Mouse (Mus musculus): ENCODE measurements around the gene Uhrf1. TPM values are rescaled to one million over a fixed set of nuclear protein-coding genes. Genes with fewer than 3 reads are reported as not detected.

The Uhrf1 gene
- total and polyA plus RNA-seq, 3 experiments = 115 to 201 (median 133) TPM

DNA sequence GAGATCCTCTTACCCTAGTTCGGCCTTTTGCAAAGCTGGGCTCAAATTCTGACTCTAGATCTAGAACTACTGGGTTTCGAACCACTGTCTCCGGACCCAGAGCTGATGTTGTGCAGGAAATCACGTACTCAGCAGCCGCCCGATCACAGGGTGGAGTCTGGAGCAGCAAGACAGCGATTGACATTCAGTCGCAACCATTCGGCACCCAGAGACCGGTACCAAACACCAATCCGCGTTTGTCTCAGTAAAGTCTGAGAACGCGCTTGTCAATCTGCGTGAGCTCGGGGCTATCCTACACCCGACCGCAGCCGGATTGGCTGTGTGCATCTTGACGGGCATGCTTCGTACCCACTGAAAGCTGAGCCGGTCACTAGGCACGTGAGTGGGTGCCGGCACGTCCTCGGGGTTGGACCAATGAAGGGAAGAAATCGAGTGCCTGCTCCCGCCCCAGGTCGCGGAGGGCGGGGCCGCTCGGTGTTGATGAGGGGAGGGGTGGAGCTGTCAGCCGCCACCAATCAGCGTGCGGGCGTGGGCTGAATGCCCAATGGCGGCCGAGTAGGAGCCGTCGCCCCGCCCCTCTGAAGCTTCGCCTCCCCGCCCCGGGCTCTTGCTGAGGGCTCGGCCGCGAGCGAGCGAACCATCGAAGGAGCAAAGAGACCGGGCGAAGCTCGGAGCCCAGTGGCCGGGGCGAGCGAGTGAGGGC is 22.5 kb downstream of the Uhrf1 start, which contains the start of gene Kdm4b:
Kdm4b (plus strand) TSS at position 613 of the 703 bp plus-strand sequence.
- Histone ChIP-seq H3K4me1 (ENCODE audit: control insufficient read depth in 1 of 2, insufficient read depth in 2 of 2, low read length in 2 of 2) (peaks cover 2 to 14% of the 10 kb centered on the region in 2 experiments), H3K36me3 (ENCODE audit: control insufficient read depth in 1 of 2, insufficient read depth in 2 of 2, low read length in 2 of 2) (peaks cover 0 to 13% of the 10 kb centered on the region in 2 experiments; a peak in 3 of 4 replicates)

GRCm38 (mm10) chr17:56326153-56327147 is 23.3 kb downstream of the Uhrf1 start:
- peaks cover 14% of the 10 kb centered on the region for H3K79me2 ChIP-seq (ENCODE audit: control insufficient read depth, insufficient read depth, low read length, poor library complexity)
- no peaks in the 10 kb centered on the region for H3K9me3 ChIP-seq (replicated peaks; ENCODE audit: insufficient read depth, low read length)
- H3K9ac ChIP-seq (ENCODE audit: control insufficient read depth, low read depth, low read length, poor library complexity, severe bottlenecking) = peak overlapping the region; percentile 85
- peaks cover 0 to 13% of the 10 kb centered on the region in 2 experiments; a peak in 2 of 4 replicates for H3K36me3 ChIP-seq (ENCODE audit: control insufficient read depth in 1 of 2, insufficient read depth in 2 of 2, low read length in 2 of 2)
- peak overlapping the region; percentile 32 for H3K27ac ChIP-seq (ENCODE audit: control insufficient read depth, low read depth, low read length)
- H3K27me3 ChIP-seq (ENCODE audit: control insufficient read depth in 1 of 2, insufficient read depth in 2 of 2, low read length in 2 of 2) = no peaks in the 10 kb centered on the region
- DNase-seq (ENCODE audit: low read depth, low spot score) = no peak
- H3K4me3 ChIP-seq (ENCODE audit: control insufficient read depth in 1 of 2, insufficient read depth in 1 of 2, low read depth in 2 of 2, low read length in 2 of 2) = peak overlapping the region; percentile 58 to 84
- peaks cover 2 to 14% of the 10 kb centered on the region in 2 experiments for H3K4me1 ChIP-seq (ENCODE audit: control insufficient read depth in 1 of 2, insufficient read depth in 2 of 2, low read length in 2 of 2)
- TF ChIP-seq USF2 (IDR thresholded peaks at IDR 0.05; ENCODE audit: borderline replicate concordance in 1 of 2, insufficient read depth in 1 of 2, low read depth in 1 of 2, low read length in 2 of 2) (no peak), NELFE (IDR thresholded peaks at IDR 0.05; ENCODE audit: low read depth, low read length) (no peak), CHD1 (IDR thresholded peaks at IDR 0.05; ENCODE audit: low read depth, low read length) (0 out of 2 replicates have a peak, but pooled peaks have one; percentile 16), E2F4 (IDR thresholded peaks at IDR 0.05; ENCODE audit: borderline replicate concordance, low read depth, low read length) (no peak), KAT2A (conservative IDR thresholded peaks at IDR 0.05; ENCODE audit: low read depth, low read length) (no peak), UBTF (IDR thresholded peaks at IDR 0.05; ENCODE audit: borderline replicate concordance, insufficient read depth, low read depth, low read length) (peak; percentile 100), SIN3A (IDR thresholded peaks at IDR 0.05; ENCODE audit: low read length) (no peak; the same call in 1 of the 2 replicates), RCOR1 (IDR thresholded peaks at IDR 0.05; ENCODE audit: low read depth, low read length) (no peak), POLR2AphosphoS5 (IDR thresholded peaks at IDR 0.05; ENCODE audit: borderline replicate concordance, low read depth, low read length) (no peak), POLR2A (IDR thresholded peaks at IDR 0.05; ENCODE audit: control insufficient read depth in 1 of 2, insufficient read depth in 1 of 2, low read depth in 1 of 2, low read length in 2 of 2, poor library complexity in 1 of 2) (peak in 1 of 2 experiments; percentile 64; a peak in 2 of 4 replicates), BHLHE40 (IDR thresholded peaks at IDR 0.05; ENCODE audit: borderline replicate concordance, low read depth, low read length) (no peak), MAZ (IDR thresholded peaks at IDR 0.05; ENCODE audit: low read depth, low read length) (no peak)

More for the DNA sequence above, 22.5 kb downstream of the Uhrf1 start, which contains the start of gene Kdm4b:
- Histone ChIP-seq H3K9ac (ENCODE audit: control insufficient read depth, low read depth, low read length, poor library complexity, severe bottlenecking) (peak within 1 kb of the TSS; percentile 85), H3K79me2 (ENCODE audit: control insufficient read depth, insufficient read depth, low read length, poor library complexity) (peaks cover 14% of the 10 kb centered on the region), H3K4me3 (ENCODE audit: control insufficient read depth in 1 of 2, insufficient read depth in 1 of 2, low read depth in 2 of 2, low read length in 2 of 2) (peak within 1 kb of the TSS; percentile 67 to 84), H3K27ac (ENCODE audit: control insufficient read depth, low read depth, low read length) (peak within 1 kb of the TSS; percentile 81), H3K27me3 (ENCODE audit: control insufficient read depth in 1 of 2, insufficient read depth in 2 of 2, low read length in 2 of 2) (no peaks in the 10 kb centered on the region), H3K9me3 (replicated peaks; ENCODE audit: insufficient read depth, low read length) (no peaks in the 10 kb centered on the region)
- TF ChIP-seq POLR2A (IDR thresholded peaks at IDR 0.05; ENCODE audit: control insufficient read depth in 1 of 2, insufficient read depth in 1 of 2, low read depth in 1 of 2, low read length in 2 of 2, poor library complexity in 1 of 2) (peak in 1 of 2 experiments; percentile 69; a peak in 1 of 4 replicates), RCOR1 (IDR thresholded peaks at IDR 0.05; ENCODE audit: low read depth, low read length) (peak; percentile 3), UBTF (IDR thresholded peaks at IDR 0.05; ENCODE audit: borderline replicate concordance, insufficient read depth, low read depth, low read length) (no peak), CTCF (IDR thresholded peaks at IDR 0.05 in 2 of 3, conservative IDR thresholded peaks at IDR 0.05 in 1 of 3; ENCODE audit: control insufficient read depth in 1 of 3, insufficient read depth in 1 of 3, low read depth in 2 of 3, low read length in 3 of 3, poor library complexity in 1 of 3, severe bottlenecking in 1 of 3) (no peak), BHLHE40 (IDR thresholded peaks at IDR 0.05; ENCODE audit: borderline replicate concordance, low read depth, low read length) (peak; percentile 100), ZMIZ1 (IDR thresholded peaks at IDR 0.05; ENCODE audit: low read depth, low read length) (peak; percentile 57; the same call in 1 of the 2 replicates), SIN3A (IDR thresholded peaks at IDR 0.05; ENCODE audit: low read length) (no peak; the same call in 1 of the 2 replicates), MAFK (IDR thresholded peaks at IDR 0.05; ENCODE audit: borderline replicate concordance, low read depth, low read length) (no peak), HCFC1 (IDR thresholded peaks at IDR 0.05; ENCODE audit: low read depth, low read length) (peak; percentile 75; the same call in 1 of the 2 replicates), MAZ (IDR thresholded peaks at IDR 0.05; ENCODE audit: low read depth, low read length) (peak; percentile 82; the same call in 1 of the 2 replicates), POLR2AphosphoS5 (IDR thresholded peaks at IDR 0.05; ENCODE audit: borderline replicate concordance, low read depth, low read length) (no peak), MYC (IDR thresholded peaks at IDR 0.05; ENCODE audit: low read depth, low read length) (peak; percentile 63), MYB (IDR thresholded peaks at IDR 0.05; ENCODE audit: low read depth, low read length) (no peak), TBP (IDR thresholded peaks at IDR 0.05; ENCODE audit: low read depth, low read length) (peak; percentile 41; the same call in 1 of the 2 replicates), MAX (IDR thresholded peaks at IDR 0.05; ENCODE audit: low read length) (peak; percentile 87), GABPA (IDR thresholded peaks at IDR 0.05; ENCODE audit: low read depth, low read length) (no peak), USF2 (IDR thresholded peaks at IDR 0.05; ENCODE audit: borderline replicate concordance in 1 of 2, insufficient read depth in 1 of 2, low read depth in 1 of 2, low read length in 2 of 2) (peak; percentile 28 to 76; a peak in 3 of 4 replicates), ETS1 (IDR thresholded peaks at IDR 0.05; ENCODE audit: low read depth, low read length) (no peak; the same call in 1 of the 2 replicates), CHD1 (IDR thresholded peaks at IDR 0.05; ENCODE audit: low read depth, low read length) (no peak; the same call in 1 of the 2 replicates), NRF1 (IDR thresholded peaks at IDR 0.05; ENCODE audit: insufficient read depth, low read depth, low read length, poor library complexity, severe bottlenecking) (peak; percentile 51; the same call in 1 of the 2 replicates), NELFE (IDR thresholded peaks at IDR 0.05; ENCODE audit: low read depth, low read length) (peak; percentile 56), ZNF384 (IDR thresholded peaks at IDR 0.05; ENCODE audit: low read depth, low read length) (no peak), POLR2AphosphoS2 (IDR thresholded peaks at IDR 0.05; ENCODE audit: low read length) (peak; percentile 75), CHD2 (IDR thresholded peaks at IDR 0.05; ENCODE audit: low read length) (peak; percentile 84), SMC3 (IDR thresholded peaks at IDR 0.05; ENCODE audit: low read depth, low read length) (no peak), ELF1 (IDR thresholded peaks at IDR 0.05; ENCODE audit: low read depth, low read length) (peak; percentile 53), MXI1 (IDR thresholded peaks at IDR 0.05; ENCODE audit: low read depth, low read length) (peak; percentile 84), MEF2A (IDR thresholded peaks at IDR 0.05; ENCODE audit: extremely low read depth, insufficient replicate concordance, low read depth, low read length, poor library complexity, severe bottlenecking) (no peak), JUND (IDR thresholded peaks at IDR 0.05; ENCODE audit: low read depth, low read length) (no peak), TCF12 (IDR thresholded peaks at IDR 0.05; ENCODE audit: low read depth, low read length) (0 out of 2 replicates have a peak, but pooled peaks have one; percentile 15), ZC3H11A (IDR thresholded peaks at IDR 0.05; ENCODE audit: low read depth, low read length) (no peak), USF1 (IDR thresholded peaks at IDR 0.05; ENCODE audit: low read depth, low read length) (peak; percentile 98)
- peak; percentile 99 for DNase-seq (ENCODE audit: low read depth, low spot score)
